Mouse (Mus musculus) G1E (cell line): ENCODE data around the gene Endou.

Experiments used
- CTCF ChIP-seq: IDR thresholded peaks from 2 replicates; pipeline ENCODE4 v1.5.1; 2012; ENCODE audit warnings: low read depth, low read length, inconsistent platforms, mixed read lengths
- GATA1 ChIP-seq: IDR thresholded peaks from 2 replicates; pipeline ENCODE4 v1.6.1; 2012; ENCODE audit warnings: borderline replicate concordance, low read length, inconsistent platforms, mixed read lengths
- TAL1 ChIP-seq: conservative IDR thresholded peaks from 2 replicates; pipeline ENCODE4 v1.6.1; 2012; ENCODE audit warnings: low read depth, low read length, inconsistent platforms, mixed read lengths

- TF ChIP-seq CTCF (no peak), GATA1 (no peak), TAL1 (no peak)
Observed at GRCm38 (mm10) chr15:97705211-97706050, 25.7 kb downstream of the Endou start, which contains the start of gene Rpap3.
